Mouse (Mus musculus): Measurements from ENCODE around the gene Ptges.
A peak's percentile ranks its signal among the peaks of the same experiment; 100 is the strongest.
"Not testable (repeated sequence)": the region's sequence is repeated elsewhere in the genome, so short reads cannot be mapped to it uniquely, and the experiment has no call there.

The Ptges gene

GRCm38 (mm10) chr2:30929483-30930045 is at the start of gene Ptges:
Gene Ptges (minus strand): TSS chr2:30929863.
- peak; percentile 75 for DNase-seq

- peak; percentile 91 for DNase-seq
Measured at GRCm38 (mm10) chr2:30967352-30968327, 38.0 kb upstream of the Ptges start, which contains the start of gene Tor1a. Gene Tor1a (minus strand): TSS chr2:30967933.

- no peak for DNase-seq
Measured at GRCm38 (mm10) chr2:30966826-30967225, 37.2 kb upstream of the Ptges start.

- DNase-seq = no peak
Measured at GRCm38 (mm10) chr2:30965627-30966026, 36.0 kb upstream of the Ptges start.

GRCm38 (mm10) chr2:30962570-30963254 is 33.0 kb upstream of the Ptges start:
- peak; percentile 75 for DNase-seq

GRCm38 (mm10) chr2:30959856-30960255 is 30.2 kb upstream of the Ptges start:
- DNase-seq = no peak

GRCm38 (mm10) chr2:30958726-30959125 is 29.1 kb upstream of the Ptges start:
- no peak for DNase-seq

- DNase-seq = no peak
Measured at GRCm38 (mm10) chr2:30957511-30957910, 27.8 kb upstream of the Ptges start.

GRCm38 (mm10) chr2:30954797-30955196 is 25.1 kb upstream of the Ptges start:
- no peak for DNase-seq

- DNase-seq = peak; percentile 93
Measured at GRCm38 (mm10) chr2:30952824-30953490, 23.3 kb upstream of the Ptges start, which contains the start of gene Tor1b. Gene Tor1b (plus strand): TSS chr2:30952959.

GRCm38 (mm10) chr2:30952457-30952823 is 22.8 kb upstream of the Ptges start:
- DNase-seq = no peak

- no peak for DNase-seq
Measured at GRCm38 (mm10) chr2:30942603-30943011, 12.9 kb upstream of the Ptges start.

- DNase-seq = not testable (repeated sequence)
Measured at GRCm38 (mm10) chr2:30942116-30942515, 12.5 kb upstream of the Ptges start.

GRCm38 (mm10) chr2:30941586-30941985 is 11.9 kb upstream of the Ptges start:
- no peak for DNase-seq

- DNase-seq = no peak
Measured at GRCm38 (mm10) chr2:30938574-30938991, 8.9 kb upstream of the Ptges start.

- no peak for DNase-seq
Measured at GRCm38 (mm10) chr2:30937731-30938130, 8.1 kb upstream of the Ptges start.

- no peak for DNase-seq
Measured at GRCm38 (mm10) chr2:30936808-30937207, 7.1 kb upstream of the Ptges start.

GRCm38 (mm10) chr2:30933917-30934450 is 4.3 kb upstream of the Ptges start:
- DNase-seq = peak; percentile 63

- DNase-seq = no peak
Measured at GRCm38 (mm10) chr2:30933032-30933431, 3.4 kb upstream of the Ptges start.

- no peak for DNase-seq
Measured at GRCm38 (mm10) chr2:30931922-30932321, 2.3 kb upstream of the Ptges start.

GRCm38 (mm10) chr2:30930846-30931245 is 1.2 kb upstream of the Ptges start:
- DNase-seq = not testable (repeated sequence)

GRCm38 (mm10) chr2:30928893-30929482 is 675 bp downstream of the Ptges start:
- peak; percentile 36 for DNase-seq

Data from layer of hippocampus, adult 9-11 months (tissue).